Mouse (Mus musculus): Measurements from ENCODE around the gene Zfhx3. TPM values are rescaled to one million over a fixed set of nuclear protein-coding genes. Genes with fewer than 3 reads are reported as not detected.
"Not testable (repeated sequence)": the region's sequence is repeated elsewhere in the genome, so short reads cannot be mapped to it uniquely, and the experiment has no call there.

The Zfhx3 gene
- 1.0 and 1.2 TPM in 2 replicates for polyA plus RNA-seq (2015; fragmentation: Nextera tagmentation; extraction: Ambion mirVana)

- H3K27ac ChIP-seq (ENCODE audit: low read length) = no peak within 1 kb of the TSS
- H3K27me3 ChIP-seq (ENCODE audit: control insufficient read depth, insufficient read depth, low read depth, low read length) = peaks cover 21% of the 10 kb centered on the region
- no peaks in the 10 kb centered on the region for H3K4me1 ChIP-seq (ENCODE audit: control insufficient read depth, low read depth, low read length)
- no peak for ATAC-seq (ENCODE audit: low read depth)
- 20% methylated on average over 11 of the region's 11 CpGs for WGBS (ENCODE audit: insufficient replicate concordance)
- no peaks in the 10 kb centered on the region for H3K36me3 ChIP-seq (ENCODE audit: control insufficient read depth, insufficient read depth)
- H3K9me3 ChIP-seq (replicated peaks; ENCODE audit: control insufficient read depth, low read length) = no peaks in the 10 kb centered on the region
- H3K9ac ChIP-seq (ENCODE audit: low read depth, low read length) = no peak within 1 kb of the TSS
- no peak within 1 kb of the TSS for H3K4me3 ChIP-seq (ENCODE audit: low read depth, low read length)
- no peak within 1 kb of the TSS for H3K4me2 ChIP-seq (ENCODE audit: low read depth, low read length)
Observed at GRCm38 (mm10) chr8:107941922-107942694, at the start of gene Zfhx3. Gene Zfhx3 (plus strand): TSS chr8:107942644.

- ATAC-seq (ENCODE audit: low read depth) = no peak
- no peaks in the 10 kb centered on the region for H3K27me3 ChIP-seq (ENCODE audit: control insufficient read depth, insufficient read depth, low read depth, low read length)
- no peaks in the 10 kb centered on the region for H3K4me1 ChIP-seq (ENCODE audit: control insufficient read depth, low read depth, low read length)
- H3K9me3 ChIP-seq (replicated peaks; ENCODE audit: control insufficient read depth, low read length) = no peaks in the 10 kb centered on the region
- no peak overlapping the region for H3K4me3 ChIP-seq (ENCODE audit: low read depth, low read length)
- H3K27ac ChIP-seq (ENCODE audit: low read length) = no peak overlapping the region
- H3K36me3 ChIP-seq (ENCODE audit: control insufficient read depth, insufficient read depth) = no peaks in the 10 kb centered on the region
- WGBS (ENCODE audit: insufficient replicate concordance) = 69% methylated on average over 12 of the region's 12 CpGs
- H3K4me2 ChIP-seq (ENCODE audit: low read depth, low read length) = no peak overlapping the region
- H3K9ac ChIP-seq (ENCODE audit: low read depth, low read length) = no peak overlapping the region
Observed at GRCm38 (mm10) chr8:107918984-107919383, 23.5 kb upstream of the Zfhx3 start.

- no peak for ATAC-seq (ENCODE audit: low read depth)
- WGBS (ENCODE audit: insufficient replicate concordance) = 72% methylated on average over 15 of the region's 15 CpGs
- Histone ChIP-seq H3K36me3 (ENCODE audit: control insufficient read depth, insufficient read depth) (no peaks in the 10 kb centered on the region), H3K4me1 (ENCODE audit: control insufficient read depth, low read depth, low read length) (no peaks in the 10 kb centered on the region), H3K9me3 (replicated peaks; ENCODE audit: control insufficient read depth, low read length) (no peaks in the 10 kb centered on the region), H3K4me2 (ENCODE audit: low read depth, low read length) (no peak overlapping the region), H3K27ac (ENCODE audit: low read length) (no peak overlapping the region), H3K9ac (ENCODE audit: low read depth, low read length) (no peak overlapping the region), H3K27me3 (ENCODE audit: control insufficient read depth, insufficient read depth, low read depth, low read length) (no peaks in the 10 kb centered on the region), H3K4me3 (ENCODE audit: low read depth, low read length) (no peak overlapping the region)
Observed at GRCm38 (mm10) chr8:107926149-107926548, 16.3 kb upstream of the Zfhx3 start.

DNA sequence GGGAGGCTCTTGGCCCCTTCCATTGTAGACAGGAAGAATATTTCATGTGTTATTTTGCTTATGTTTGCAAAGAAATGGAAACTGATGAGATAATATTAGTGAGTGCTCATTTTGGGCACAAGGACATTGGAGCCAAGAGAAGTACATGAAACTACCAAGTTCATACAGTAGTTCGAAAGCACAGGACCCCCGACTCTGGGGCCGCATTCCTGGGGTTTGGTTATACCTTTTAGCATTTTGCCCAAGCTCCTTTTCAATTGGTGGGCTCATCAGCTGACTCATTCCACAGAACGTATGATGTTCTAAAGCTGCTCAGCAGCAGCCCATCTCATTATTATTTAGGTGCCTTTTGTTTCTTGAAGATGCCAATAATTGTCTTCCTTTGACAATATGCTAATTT lies 5.7 kb upstream of the Zfhx3 start:
- no peaks in the 10 kb centered on the region for H3K27me3 ChIP-seq (ENCODE audit: control insufficient read depth, insufficient read depth, low read depth, low read length)
- H3K27ac ChIP-seq (ENCODE audit: low read length) = no peak overlapping the region
- WGBS (ENCODE audit: insufficient replicate concordance) = 69% methylated on average over 4 of the region's 4 CpGs
- no peaks in the 10 kb centered on the region for H3K36me3 ChIP-seq (ENCODE audit: control insufficient read depth, insufficient read depth)
- H3K4me2 ChIP-seq (ENCODE audit: low read depth, low read length) = no peak overlapping the region
- H3K4me1 ChIP-seq (ENCODE audit: control insufficient read depth, low read depth, low read length) = no peaks in the 10 kb centered on the region
- no peak overlapping the region for H3K4me3 ChIP-seq (ENCODE audit: low read depth, low read length)
- H3K9me3 ChIP-seq (replicated peaks; ENCODE audit: control insufficient read depth, low read length) = no peaks in the 10 kb centered on the region
- no peak overlapping the region for H3K9ac ChIP-seq (ENCODE audit: low read depth, low read length)
- no peak for ATAC-seq (ENCODE audit: low read depth)

GRCm38 (mm10) chr8:107938231-107938630 lies 4.2 kb upstream of the Zfhx3 start:
- H3K4me3 ChIP-seq (ENCODE audit: low read depth, low read length); H3K27ac ChIP-seq (ENCODE audit: low read length); H3K36me3 ChIP-seq (ENCODE audit: control insufficient read depth, insufficient read depth); H3K27me3 ChIP-seq (ENCODE audit: control insufficient read depth, insufficient read depth, low read depth, low read length); H3K4me2 ChIP-seq (ENCODE audit: low read depth, low read length); H3K9ac ChIP-seq (ENCODE audit: low read depth, low read length); H3K4me1 ChIP-seq (ENCODE audit: control insufficient read depth, low read depth, low read length); H3K9me3 ChIP-seq (replicated peaks; ENCODE audit: control insufficient read depth, low read length); ATAC-seq (ENCODE audit: low read depth): not testable (repeated sequence)
- 73% methylated on average over 5 of the region's 5 CpGs for WGBS (ENCODE audit: insufficient replicate concordance)

DNA sequence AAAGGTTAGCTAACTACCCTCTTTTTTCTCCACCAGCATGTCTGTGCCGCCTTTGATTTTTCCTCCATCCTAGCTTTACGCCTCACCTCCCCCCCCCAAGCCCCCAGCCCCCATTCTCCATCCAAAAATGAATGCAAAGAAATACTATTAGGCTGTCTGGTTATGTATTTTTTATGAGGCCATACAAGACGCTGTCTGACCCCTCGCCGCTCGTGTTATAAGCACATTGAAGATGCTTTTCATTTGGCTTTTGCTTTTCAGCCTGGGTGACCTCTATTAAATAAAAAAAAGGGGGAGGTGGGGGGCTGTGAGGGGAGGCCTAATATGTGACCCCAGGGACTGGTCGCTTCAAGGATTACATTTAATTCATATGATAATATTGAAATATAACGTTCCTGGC lies 2.3 kb upstream of the Zfhx3 start:
- WGBS (ENCODE audit: insufficient replicate concordance) = 74% methylated on average over 8 of the region's 8 CpGs
- Histone ChIP-seq H3K27me3 (ENCODE audit: control insufficient read depth, insufficient read depth, low read depth, low read length) (peaks cover 17% of the 10 kb centered on the region), H3K9me3 (replicated peaks; ENCODE audit: control insufficient read depth, low read length) (no peaks in the 10 kb centered on the region), H3K4me2 (ENCODE audit: low read depth, low read length) (no peak overlapping the region), H3K27ac (ENCODE audit: low read length) (no peak overlapping the region), H3K9ac (ENCODE audit: low read depth, low read length) (no peak overlapping the region), H3K4me3 (ENCODE audit: low read depth, low read length) (no peak overlapping the region), H3K36me3 (ENCODE audit: control insufficient read depth, insufficient read depth) (no peaks in the 10 kb centered on the region), H3K4me1 (ENCODE audit: control insufficient read depth, low read depth, low read length) (no peaks in the 10 kb centered on the region)
- no peak for ATAC-seq (ENCODE audit: low read depth)

DNA sequence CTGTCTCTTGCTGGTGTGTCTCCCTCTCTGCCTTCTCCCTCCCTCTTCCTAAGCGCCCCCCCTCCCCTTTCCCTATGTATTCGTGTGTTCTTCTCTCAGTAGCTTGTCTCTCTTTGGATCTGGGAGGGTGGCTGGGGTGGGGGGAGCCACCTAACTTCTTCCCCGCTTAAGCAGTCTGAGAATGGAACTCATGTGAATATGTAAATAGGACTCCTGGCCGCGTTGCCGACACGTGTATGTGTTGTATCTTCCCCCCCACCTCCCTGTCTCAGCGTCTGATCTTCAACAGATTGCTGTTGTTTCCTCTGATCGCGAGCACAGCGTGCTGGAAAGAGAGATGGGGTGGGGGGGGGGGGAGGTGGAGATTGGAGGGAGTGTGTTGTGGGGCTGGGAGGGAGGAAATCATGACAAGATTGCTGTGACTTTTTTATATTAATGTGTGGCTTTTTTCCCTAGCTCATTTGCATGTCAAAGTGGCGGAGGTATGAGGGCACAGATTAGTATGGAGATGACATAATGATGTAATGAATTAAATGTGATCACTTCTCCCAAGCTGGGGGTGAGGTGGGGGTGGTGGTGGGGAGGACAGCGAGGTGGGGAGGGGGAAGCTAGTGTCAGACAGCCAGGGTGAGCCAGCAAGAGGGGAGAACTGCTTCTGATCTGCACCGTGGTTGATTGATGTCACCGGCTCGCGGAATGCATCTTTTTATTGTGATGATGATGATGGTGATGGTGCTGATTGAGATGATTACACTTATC lies 487 bp downstream of the Zfhx3 start:
- H3K27me3 ChIP-seq (ENCODE audit: control insufficient read depth, insufficient read depth, low read depth, low read length) = peaks cover 21% of the 10 kb centered on the region
- no peak overlapping the region for H3K4me3 ChIP-seq (ENCODE audit: low read depth, low read length)
- no peak overlapping the region for H3K4me2 ChIP-seq (ENCODE audit: low read depth, low read length)
- under 1% methylated on average over 16 of the region's 17 CpGs for WGBS (ENCODE audit: insufficient replicate concordance)
- H3K9ac ChIP-seq (ENCODE audit: low read depth, low read length) = no peak overlapping the region
- no peaks in the 10 kb centered on the region for H3K36me3 ChIP-seq (ENCODE audit: control insufficient read depth, insufficient read depth)
- H3K4me1 ChIP-seq (ENCODE audit: control insufficient read depth, low read depth, low read length) = no peaks in the 10 kb centered on the region
- ATAC-seq (ENCODE audit: low read depth) = no peak
- no peaks in the 10 kb centered on the region for H3K9me3 ChIP-seq (replicated peaks; ENCODE audit: control insufficient read depth, low read length)
- no peak overlapping the region for H3K27ac ChIP-seq (ENCODE audit: low read length)

- no peaks in the 10 kb centered on the region for H3K4me1 ChIP-seq (ENCODE audit: control insufficient read depth, low read depth, low read length)
- no peak overlapping the region for H3K4me3 ChIP-seq (ENCODE audit: low read depth, low read length)
- 8% methylated on average over 10 of the region's 10 CpGs for WGBS (ENCODE audit: insufficient replicate concordance)
- no peak for ATAC-seq (ENCODE audit: low read depth)
- no peak overlapping the region for H3K27ac ChIP-seq (ENCODE audit: low read length)
- H3K27me3 ChIP-seq (ENCODE audit: control insufficient read depth, insufficient read depth, low read depth, low read length) = peaks cover 21% of the 10 kb centered on the region
- H3K4me2 ChIP-seq (ENCODE audit: low read depth, low read length) = no peak overlapping the region
- H3K9me3 ChIP-seq (replicated peaks; ENCODE audit: control insufficient read depth, low read length) = no peaks in the 10 kb centered on the region
- H3K9ac ChIP-seq (ENCODE audit: low read depth, low read length) = no peak overlapping the region
- H3K36me3 ChIP-seq (ENCODE audit: control insufficient read depth, insufficient read depth) = no peaks in the 10 kb centered on the region
Observed at GRCm38 (mm10) chr8:107943550-107944348, 1.3 kb downstream of the Zfhx3 start.
